Mouse (Mus musculus) erythroblast, embryonic 14.5 days (primary cell): ENCODE results near the gene Tekt1. TPM values are rescaled to one million over a fixed set of nuclear protein-coding genes. Genes with fewer than 3 reads are reported as not detected.

Experiments used
- H3K27me3 ChIP-seq: 2 replicates; pipeline ENCODE4 v1.6.1; 2012; ENCODE audit warnings: inconsistent platforms; ENCODE audit not compliant: control insufficient read depth
- H3K36me3 ChIP-seq: 2 replicates; pipeline ENCODE4 v1.6.1; 2012; ENCODE audit warnings: mild to moderate bottlenecking, inconsistent platforms; ENCODE audit not compliant: control insufficient read depth
- H3K4me1 ChIP-seq: 2 replicates; pipeline ENCODE4 v1.6.1; 2012; ENCODE audit warnings: inconsistent platforms; ENCODE audit not compliant: control insufficient read depth
- H3K4me3 ChIP-seq: replicated peaks from 2 replicates; pipeline ENCODE3; 2012; ENCODE audit warnings: moderate library complexity, mild to moderate bottlenecking, inconsistent platforms
- H3K9me3 ChIP-seq: 2 replicates; pipeline ENCODE4 v1.6.1; 2012; ENCODE audit warnings: low read length, inconsistent platforms, mixed read lengths; ENCODE audit not compliant: control insufficient read depth
- GATA1 ChIP-seq: IDR thresholded peaks from 2 replicates; pipeline ENCODE4 v1.6.1; 2012; ENCODE audit warnings: low read length, inconsistent platforms, mixed read lengths
- TAL1 ChIP-seq: IDR thresholded peaks from 3 replicates; pipeline ENCODE4 v1.6.1; 2012; ENCODE audit warnings: low read length, inconsistent platforms, mixed read lengths
- polyA plus RNA-seq: library from polyadenylated mRNA; stranded (reverse); fragments of >175 nt; gene quantifications from 2 replicates; pipeline ENCODE4 v1.2.3, GENCODE M21; 2012

The Tekt1 gene
- polyA plus RNA-seq, 1 experiment = not detected

DNA sequence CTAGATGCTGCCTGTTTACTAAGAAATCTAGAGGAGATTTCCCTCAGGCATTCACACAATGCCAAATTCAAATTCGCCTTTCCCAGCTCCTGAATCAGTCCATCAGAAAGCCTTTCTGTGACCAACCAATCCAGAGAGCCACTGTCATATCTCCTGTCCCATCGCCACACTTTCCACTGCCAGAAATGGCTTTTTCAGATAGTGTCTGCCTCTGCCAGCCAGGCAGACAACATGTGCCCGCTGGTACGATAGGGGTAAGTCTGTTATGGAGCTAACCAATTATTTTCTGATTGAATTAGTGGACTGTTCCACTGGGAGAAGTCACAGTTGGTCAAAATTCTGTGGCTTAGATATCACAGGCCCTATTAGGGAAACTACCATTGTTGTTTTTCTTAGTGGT, 27.6 kb downstream of the Tekt1 start:
- TF ChIP-seq GATA1 (no peak), TAL1 (no peak)
- H3K9me3 ChIP-seq = no peaks in the 10 kb centered on the region
- no peaks in the 10 kb centered on the region for H3K4me1 ChIP-seq
- no peaks in the 10 kb centered on the region for H3K36me3 ChIP-seq
- H3K4me3 ChIP-seq = no peak overlapping the region
- H3K27me3 ChIP-seq = no peaks in the 10 kb centered on the region

DNA sequence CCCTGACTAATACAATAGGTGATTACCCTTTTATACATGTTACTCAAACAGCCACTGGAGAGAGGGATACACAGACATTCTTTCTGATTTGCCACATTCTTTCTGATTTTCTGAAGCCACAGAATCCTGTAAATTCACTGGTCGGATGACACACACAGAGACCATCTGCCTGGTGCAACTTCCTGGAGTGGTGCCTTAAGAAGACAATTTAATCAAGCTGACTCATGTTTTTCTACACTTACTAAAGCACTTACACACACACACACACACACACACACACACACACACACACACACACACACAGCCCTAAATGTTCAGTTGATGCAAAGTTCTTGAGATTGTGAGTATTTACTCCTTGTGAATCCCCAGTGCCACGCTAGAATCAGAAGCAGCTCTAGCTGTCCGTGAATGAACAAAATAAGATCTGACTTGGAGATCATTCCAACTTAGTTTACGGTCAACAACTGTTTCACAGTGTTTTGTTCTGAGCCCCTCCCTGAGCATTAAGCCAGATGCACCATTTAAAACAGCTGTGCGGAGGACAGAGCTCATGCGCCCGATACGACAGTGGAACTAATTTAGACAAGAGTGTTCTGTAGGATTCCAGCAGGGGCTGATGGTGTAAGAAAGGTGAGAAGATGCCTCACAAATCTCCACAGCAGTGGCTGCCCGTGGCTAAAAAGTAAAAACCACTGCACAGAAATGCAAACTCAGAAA, 29.1 kb downstream of the Tekt1 start:
- Histone ChIP-seq H3K9me3 (no peaks in the 10 kb centered on the region), H3K4me3 (no peak overlapping the region), H3K36me3 (no peaks in the 10 kb centered on the region), H3K27me3 (no peaks in the 10 kb centered on the region), H3K4me1 (no peaks in the 10 kb centered on the region)
- TF ChIP-seq TAL1 = no peak
- TF ChIP-seq GATA1 = no peak

GRCm38 (mm10) chr11:72325701-72326100, 36.5 kb downstream of the Tekt1 start:
- no peak for TF ChIP-seq TAL1
- TF ChIP-seq GATA1 = no peak
- no peaks in the 10 kb centered on the region for H3K4me1 ChIP-seq
- H3K9me3 ChIP-seq = no peaks in the 10 kb centered on the region
- H3K4me3 ChIP-seq = no peak overlapping the region
- H3K36me3 ChIP-seq = no peaks in the 10 kb centered on the region
- H3K27me3 ChIP-seq = no peaks in the 10 kb centered on the region

DNA sequence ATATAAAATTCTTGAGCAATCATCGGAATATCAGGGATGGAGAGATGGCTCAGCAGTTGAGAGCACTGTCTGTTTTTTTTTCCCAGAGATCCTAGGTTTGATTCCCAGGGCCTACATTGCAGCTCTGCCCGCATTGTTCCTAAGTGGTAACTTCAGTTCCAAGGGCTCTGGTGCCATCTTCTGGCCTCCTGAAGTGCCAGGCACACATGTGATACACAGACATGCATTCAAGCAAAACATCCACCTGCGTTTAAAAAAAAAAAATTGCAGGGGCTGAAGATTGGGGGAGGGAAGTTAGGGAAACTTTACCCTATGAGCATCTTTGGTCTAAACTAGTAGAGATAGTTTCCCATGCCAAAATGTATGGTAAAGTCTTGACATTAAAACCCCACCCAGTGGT, 37.8 kb downstream of the Tekt1 start:
- Histone ChIP-seq H3K27me3 (no peaks in the 10 kb centered on the region), H3K36me3 (no peaks in the 10 kb centered on the region), H3K9me3 (no peaks in the 10 kb centered on the region), H3K4me1 (no peaks in the 10 kb centered on the region), H3K4me3 (no peak overlapping the region)
- no peak for TF ChIP-seq TAL1
- TF ChIP-seq GATA1 = no peak

- H3K27me3 ChIP-seq = peaks cover 28% of the 10 kb centered on the region
- H3K4me3 ChIP-seq = no peak overlapping the region
- H3K4me1 ChIP-seq = no peaks in the 10 kb centered on the region
- TF ChIP-seq GATA1 = no peak
- TF ChIP-seq TAL1 = no peak
- H3K36me3 ChIP-seq = no peaks in the 10 kb centered on the region
- no peaks in the 10 kb centered on the region for H3K9me3 ChIP-seq
These were observed 44.2 kb downstream of the Tekt1 start for GRCm38 (mm10) chr11:72318026-72318425.

DNA sequence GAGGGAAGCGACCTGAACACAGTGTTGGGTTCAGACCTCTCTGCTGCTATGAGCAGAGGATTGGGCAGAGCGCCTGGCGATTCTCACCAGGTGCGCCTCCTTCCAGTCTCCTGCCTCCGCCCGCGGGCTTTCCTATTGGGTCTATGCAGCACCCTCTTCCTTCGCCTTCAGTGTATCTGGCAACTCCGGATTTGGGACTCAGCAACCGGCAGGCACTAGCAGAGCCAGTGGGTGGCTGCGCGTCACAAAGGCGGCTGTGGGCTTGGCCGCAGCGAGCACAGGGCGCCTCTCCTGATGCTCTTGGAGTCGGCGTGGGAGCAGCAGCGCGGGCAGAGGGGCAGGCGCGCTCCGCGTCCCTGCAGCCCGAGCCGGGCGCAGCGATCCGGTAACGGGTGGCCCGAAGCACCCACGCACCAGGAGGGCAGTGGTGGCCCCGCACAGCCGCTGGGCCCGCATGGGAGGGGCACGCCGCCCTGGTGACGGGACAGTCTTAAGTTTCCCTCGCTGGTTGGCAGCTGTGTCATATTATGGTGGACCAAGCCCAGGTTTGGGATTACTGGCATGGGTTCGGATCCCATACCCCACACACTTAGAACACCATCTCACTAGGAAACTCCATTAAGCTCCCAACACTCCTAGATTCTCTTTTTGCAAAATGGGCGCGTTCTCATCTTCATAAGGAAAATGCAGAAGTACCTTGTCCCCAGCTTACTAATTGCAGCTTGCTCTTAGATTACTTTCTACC, 47.9 kb downstream of the Tekt1 start, which contains the start of gene Fbxo39:
Gene Fbxo39, plus strand, starts transcription at position 294 of the 745 bp plus-strand sequence.
- Histone ChIP-seq H3K4me1 (no peaks in the 10 kb centered on the region), H3K27me3 (peaks cover 28% of the 10 kb centered on the region), H3K4me3 (no peak within 1 kb of the TSS)

GRCm38 (mm10) chr11:72311355-72312001, 50.8 kb downstream of the Tekt1 start:
- no peaks in the 10 kb centered on the region for H3K4me1 ChIP-seq
- H3K9me3 ChIP-seq = no peaks in the 10 kb centered on the region
- H3K36me3 ChIP-seq = no peaks in the 10 kb centered on the region
- no peak overlapping the region for H3K4me3 ChIP-seq
- peaks cover 26% of the 10 kb centered on the region for H3K27me3 ChIP-seq
- no peak for TF ChIP-seq TAL1
- TF ChIP-seq GATA1 = no peak

More for the DNA sequence above, 47.9 kb downstream of the Tekt1 start, which contains the start of gene Fbxo39:
- H3K9me3 ChIP-seq = no peaks in the 10 kb centered on the region
- no peaks in the 10 kb centered on the region for H3K36me3 ChIP-seq
- TF ChIP-seq GATA1 (no peak), TAL1 (no peak)

GRCm38 (mm10) chr11:72310491-72310890, 51.8 kb downstream of the Tekt1 start:
- H3K9me3 ChIP-seq = no peaks in the 10 kb centered on the region
- no peaks in the 10 kb centered on the region for H3K36me3 ChIP-seq
- H3K27me3 ChIP-seq = peaks cover 21% of the 10 kb centered on the region
- no peak overlapping the region for H3K4me3 ChIP-seq
- no peaks in the 10 kb centered on the region for H3K4me1 ChIP-seq
- TF ChIP-seq TAL1 (no peak), GATA1 (no peak)

- Histone ChIP-seq H3K9me3 (no peaks in the 10 kb centered on the region), H3K27me3 (peaks cover 6% of the 10 kb centered on the region), H3K4me3 (no peak overlapping the region), H3K4me1 (no peaks in the 10 kb centered on the region), H3K36me3 (no peaks in the 10 kb centered on the region)
- TF ChIP-seq GATA1 = no peak
- TF ChIP-seq TAL1 = no peak
These were observed 53.3 kb downstream of the Tekt1 start for GRCm38 (mm10) chr11:72308982-72309381.
